Mouse (Mus musculus): Measurements from ENCODE around the gene Dll1. TPM values are rescaled to one million over a fixed set of nuclear protein-coding genes. Genes with fewer than 3 reads are reported as not detected.

Gene Dll1
- 1 to 10 TPM; 7.2 to 7.7 TPM for total RNA-seq (2021)

- DNase-seq (ENCODE audit: low spot score in 2 of 2) = peak in 1 of 2 experiments; percentile 61
- intact Hi-C loops (cut with DNase I) = loop anchor here (5.0 kb wide), 3 partner anchors 119 to 194 kb away; no protein-coding TSS in a partner anchor
Measured at GRCm38 (mm10) chr17:15376494-15377181, at the start of gene Dll1. TSS of gene Dll1 (minus strand) at chr17:15376872.

DNA sequence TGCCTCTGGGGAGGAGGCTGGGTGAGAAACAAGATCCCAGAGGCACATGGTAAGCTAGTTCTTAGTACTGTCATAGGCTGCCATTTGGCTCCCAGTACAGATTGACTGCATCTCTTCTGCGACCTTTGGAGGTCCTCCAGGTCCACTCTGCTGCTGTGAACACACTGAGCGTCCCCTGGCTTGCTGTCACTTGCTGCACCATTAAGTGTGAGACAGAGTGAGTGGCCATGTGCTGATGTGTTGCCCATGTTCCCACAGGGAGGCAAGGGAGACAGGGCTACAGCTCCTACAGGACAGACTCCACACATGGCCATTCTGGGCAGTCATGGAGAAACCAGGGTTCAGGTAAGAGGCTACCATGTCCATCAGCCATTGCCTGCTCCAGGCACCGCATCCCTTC, 49.3 kb upstream of the Dll1 start:
- DNase-seq (ENCODE audit: low spot score in 2 of 2) = no peak
- intact Hi-C loops (cut with DNase I) = no loop called here

GRCm38 (mm10) chr17:15423080-15423765, 46.6 kb upstream of the Dll1 start:
- intact Hi-C loops (cut with DNase I) = no loop called here
- peak; percentile 76 to 91 for DNase-seq (ENCODE audit: low spot score in 2 of 2)

- DNase-seq (ENCODE audit: low spot score in 2 of 2) = no peak
- intact Hi-C loops (cut with DNase I) = no loop called here
Measured at GRCm38 (mm10) chr17:15422666-15423065, 46.0 kb upstream of the Dll1 start.

GRCm38 (mm10) chr17:15421446-15421845, 44.8 kb upstream of the Dll1 start:
- intact Hi-C loops (cut with DNase I) = no loop called here
- no peak for DNase-seq (ENCODE audit: low spot score in 2 of 2)

GRCm38 (mm10) chr17:15420021-15420603, 43.4 kb upstream of the Dll1 start:
- intact Hi-C loops (cut with DNase I) = no loop called here
- DNase-seq (ENCODE audit: low spot score in 2 of 2) = peak in 1 of 2 experiments; percentile 69

- DNase-seq (ENCODE audit: low spot score in 2 of 2) = no peak
- intact Hi-C loops (cut with DNase I) = no loop called here
Measured at GRCm38 (mm10) chr17:15419534-15419933, 42.9 kb upstream of the Dll1 start.

DNA sequence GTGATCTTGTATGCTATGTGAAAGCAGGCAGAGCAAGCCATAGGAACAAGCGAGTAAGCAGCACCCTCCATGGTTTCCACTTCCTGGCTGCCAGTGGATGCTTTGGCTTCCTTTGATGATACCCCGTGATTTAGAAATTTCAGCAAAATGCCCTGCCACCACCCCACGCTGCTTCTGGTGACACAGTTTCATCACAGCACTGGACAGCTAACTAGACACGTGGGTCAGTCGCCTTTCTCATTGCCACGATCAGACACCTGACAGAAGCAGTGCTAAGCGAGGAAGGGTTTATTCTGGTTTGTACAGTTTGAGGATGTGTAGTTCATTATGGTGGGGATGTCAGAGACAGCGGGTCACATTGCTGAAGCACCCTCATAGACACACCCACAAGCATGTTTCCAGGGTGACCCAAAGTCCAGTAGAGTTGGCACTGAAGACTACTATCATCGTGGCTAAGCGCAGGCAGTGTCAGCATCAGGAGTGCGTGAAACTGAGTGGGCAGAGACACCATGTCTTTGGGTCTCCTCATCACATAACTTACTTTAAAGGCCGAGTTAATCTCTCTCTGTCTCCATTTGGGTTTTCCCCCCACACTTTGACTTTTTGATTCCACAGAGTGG, 40.0 kb upstream of the Dll1 start:
- no peak for DNase-seq (ENCODE audit: low spot score in 2 of 2)

DNA sequence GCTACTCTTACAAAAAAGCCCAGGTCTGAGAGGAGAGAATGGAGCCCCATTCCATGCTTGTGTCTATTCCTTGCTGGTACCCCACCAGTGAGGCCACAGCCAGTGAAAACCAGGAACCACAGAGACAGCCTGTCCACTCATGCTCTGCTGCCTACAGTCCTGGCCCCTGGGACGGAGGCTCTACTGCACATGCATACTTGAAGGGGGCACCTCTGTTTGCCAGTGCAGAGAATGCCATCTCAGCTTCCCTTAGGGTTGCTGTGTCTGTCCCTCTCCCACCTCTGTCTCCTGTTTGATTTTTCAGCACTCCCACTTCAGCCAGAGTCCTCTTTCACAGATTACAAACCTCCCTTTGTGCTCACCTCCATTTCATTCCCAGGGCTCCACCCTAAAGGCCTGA, 34.2 kb upstream of the Dll1 start:
- intact Hi-C loops (cut with DNase I) = no loop called here
- DNase-seq (ENCODE audit: low spot score in 2 of 2) = no peak

More for the DNA sequence above, 40.0 kb upstream of the Dll1 start:
- intact Hi-C loops (cut with DNase I) = no loop called here

DNA sequence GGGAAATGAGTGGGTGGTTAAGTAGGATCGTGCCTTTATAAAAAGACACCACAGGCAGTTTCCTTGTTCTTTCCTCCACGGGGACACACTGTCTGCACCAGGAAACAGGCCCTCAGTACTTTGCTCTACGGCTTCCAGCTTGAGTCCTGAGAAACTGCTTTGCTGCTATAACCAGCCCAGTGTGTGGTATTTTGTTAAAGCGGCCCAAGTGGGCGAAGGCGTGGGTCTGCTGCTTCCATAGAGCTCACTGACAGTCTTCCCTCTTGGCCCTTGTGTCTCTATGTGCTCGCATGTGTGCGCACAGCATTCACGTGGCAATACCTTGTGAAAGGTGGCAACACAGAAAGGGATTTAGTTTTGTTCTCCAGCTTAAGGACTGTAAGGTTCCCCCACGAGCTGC, 32.6 kb upstream of the Dll1 start:
- intact Hi-C loops (cut with DNase I) = no loop called here
- DNase-seq (ENCODE audit: low spot score in 2 of 2) = peak; percentile 39 to 73

- intact Hi-C loops (cut with DNase I) = no loop called here
- no peak for DNase-seq (ENCODE audit: low spot score in 2 of 2)
Measured at GRCm38 (mm10) chr17:15406576-15406975, 29.9 kb upstream of the Dll1 start.

GRCm38 (mm10) chr17:15401716-15402115, 25.0 kb upstream of the Dll1 start:
- intact Hi-C loops (cut with DNase I) = no loop called here
- DNase-seq (ENCODE audit: low spot score in 2 of 2) = no peak

GRCm38 (mm10) chr17:15395997-15396675, 19.5 kb upstream of the Dll1 start, which contains the start of gene Fam120b:
TSS of gene Fam120b (plus strand) at chr17:15396202.
- peak; percentile 93 to 98 for DNase-seq (ENCODE audit: low spot score in 2 of 2)
- intact Hi-C loops (cut with DNase I) = no loop called here

GRCm38 (mm10) chr17:15389356-15389755, 12.7 kb upstream of the Dll1 start:
- intact Hi-C loops (cut with DNase I) = no loop called here
- DNase-seq (ENCODE audit: low spot score in 2 of 2) = no peak

DNA sequence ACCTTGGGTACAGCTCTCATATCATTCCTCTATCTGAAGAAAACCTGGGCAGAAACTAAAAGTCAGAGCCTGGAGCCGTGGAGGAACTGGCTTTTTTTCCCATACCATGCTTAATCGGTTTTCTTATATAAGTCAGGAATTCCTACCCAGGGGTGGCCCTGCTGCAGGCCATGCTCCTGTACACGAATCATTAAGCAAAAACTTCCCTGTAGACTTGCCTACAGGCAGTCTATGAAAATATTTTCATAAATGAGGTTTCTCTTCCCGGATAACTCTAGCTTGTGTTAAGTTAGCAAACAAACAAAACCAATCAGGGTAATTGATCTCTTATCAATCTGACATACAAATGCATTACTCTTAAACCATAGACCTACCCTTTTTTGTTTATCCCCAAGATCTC, 12.2 kb upstream of the Dll1 start:
- intact Hi-C loops (cut with DNase I) = no loop called here
- DNase-seq (ENCODE audit: low spot score in 2 of 2) = no peak

- intact Hi-C loops (cut with DNase I) = no loop called here
- no peak for DNase-seq (ENCODE audit: low spot score in 2 of 2)
Measured at GRCm38 (mm10) chr17:15383360-15383759, 6.7 kb upstream of the Dll1 start.

- intact Hi-C loops (cut with DNase I) = no loop called here
- no peak for DNase-seq (ENCODE audit: low spot score in 2 of 2)
Measured at GRCm38 (mm10) chr17:15381869-15382660, 5.4 kb upstream of the Dll1 start.

DNA sequence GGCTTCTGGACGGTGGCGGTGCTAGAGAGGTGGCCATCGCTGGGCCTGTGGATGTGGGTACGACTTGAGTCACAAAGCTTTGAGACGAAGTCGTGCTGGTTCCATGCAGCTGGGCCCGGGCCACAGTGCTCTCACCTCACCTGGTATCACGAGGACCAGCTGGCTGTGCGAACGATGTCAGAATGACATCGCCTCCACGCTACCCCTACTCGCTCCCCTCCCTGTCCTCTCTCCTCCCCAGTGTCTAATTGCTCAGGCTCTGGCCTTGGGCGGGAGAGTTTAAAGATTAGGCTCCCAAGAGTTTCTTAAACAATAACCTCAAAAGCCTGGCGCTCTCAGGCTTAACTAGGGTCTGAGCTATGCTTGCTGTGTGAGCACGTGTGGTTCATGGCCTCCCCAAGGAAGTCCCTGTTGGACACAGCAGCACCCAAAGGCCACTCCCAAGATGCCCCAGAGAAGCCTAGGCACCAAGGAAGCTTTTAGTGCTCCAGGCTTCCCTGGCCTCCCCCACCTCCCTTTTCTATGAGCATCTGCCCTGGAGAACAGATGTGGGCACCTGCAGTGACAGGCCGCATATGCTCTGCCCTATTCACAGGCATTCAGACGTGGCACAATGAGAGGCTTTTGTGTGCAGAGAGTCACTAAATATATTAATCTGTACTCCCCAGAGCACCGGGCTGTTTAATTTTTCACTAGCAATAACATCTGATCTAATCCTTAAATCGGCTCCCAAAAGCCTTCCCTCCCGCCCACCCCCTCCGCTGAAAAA, 4.6 kb upstream of the Dll1 start:
- no peak for DNase-seq (ENCODE audit: low spot score in 2 of 2)
- intact Hi-C loops (cut with DNase I) = no loop called here

Data from left cerebral cortex, postnatal 25 days (tissue).